ENCODE assay signal across 22 mouse cellular contexts in genomic region chr16:89762523-89762922, GRCm38 (mm10).
"Had no signal": no experiment of that assay in that cellular context is flagged by ENCODE, and none has a peak within 500 bp of the region (broad histone marks: within the 10 kb centered on the region; RNA-seq: fewer than 3 reads in every experiment).

No protein-coding gene starts in this region.

- H3K27me3 ChIP-seq: limb, embryonic 15.5 days; midbrain, embryonic 15.5 days; neural tube, embryonic 12.5 days; neural tube, embryonic 15.5 days had no signal

- H3K4me1 ChIP-seq: limb, embryonic 12.5 days; midbrain, embryonic 12.5 days; midbrain, embryonic 15.5 days; neural tube, embryonic 12.5 days had no signal

- H3K4me3 ChIP-seq: layer of hippocampus, adult 2 months; limb, embryonic 12.5 days; limb, embryonic 15.5 days; midbrain, embryonic 12.5 days; midbrain, embryonic 15.5 days; neural tube, embryonic 12.5 days; neural tube, embryonic 15.5 days had no signal

- H3K9ac ChIP-seq: limb, embryonic 12.5 days; limb, embryonic 15.5 days; liver, embryonic 14.5 days; liver, postnatal 0 days; lung, embryonic 14.5 days; midbrain, embryonic 12.5 days; midbrain, embryonic 15.5 days; neural tube, embryonic 12.5 days; neural tube, embryonic 15.5 days had no signal

- H3K27ac ChIP-seq: kidney, postnatal 0 days; layer of hippocampus, adult 2 months; limb, embryonic 12.5 days; limb, embryonic 15.5 days; liver, embryonic 14.5 days; macrophage; midbrain, embryonic 12.5 days; midbrain, embryonic 15.5 days; neural tube, embryonic 12.5 days; neural tube, embryonic 15.5 days; stomach, postnatal 0 days had no signal

- H3K4me2 ChIP-seq: limb, embryonic 12.5 days; limb, embryonic 15.5 days; liver, embryonic 11.5 days; lung, embryonic 14.5 days; midbrain, embryonic 12.5 days; midbrain, embryonic 15.5 days; neural tube, embryonic 12.5 days; neural tube, embryonic 15.5 days had no signal

- H3K9me3 ChIP-seq: limb, embryonic 15.5 days; midbrain, embryonic 12.5 days; midbrain, embryonic 15.5 days; neural tube, embryonic 12.5 days; neural tube, embryonic 15.5 days had no signal

- ATAC-seq: liver, postnatal 0 days; lung, postnatal 0 days; midbrain, embryonic 15.5 days had no signal

- H3K36me3 ChIP-seq: limb, embryonic 12.5 days; limb, embryonic 15.5 days; midbrain, embryonic 12.5 days; midbrain, embryonic 15.5 days; neural tube, embryonic 12.5 days; neural tube, embryonic 15.5 days had no signal

- DNase-seq: layer of hippocampus, adult 9-11 months; liver, postnatal 0 days; right cerebral cortex, adult 18-20 months; right cerebral cortex, postnatal 14 days; right cerebral cortex, postnatal 4 days; thymus, adult 2 months; thymus, postnatal 14 days; thymus, postnatal 4 days had no signal
